Mouse (Mus musculus): ENCODE data around the gene Rccd1.

DNA sequence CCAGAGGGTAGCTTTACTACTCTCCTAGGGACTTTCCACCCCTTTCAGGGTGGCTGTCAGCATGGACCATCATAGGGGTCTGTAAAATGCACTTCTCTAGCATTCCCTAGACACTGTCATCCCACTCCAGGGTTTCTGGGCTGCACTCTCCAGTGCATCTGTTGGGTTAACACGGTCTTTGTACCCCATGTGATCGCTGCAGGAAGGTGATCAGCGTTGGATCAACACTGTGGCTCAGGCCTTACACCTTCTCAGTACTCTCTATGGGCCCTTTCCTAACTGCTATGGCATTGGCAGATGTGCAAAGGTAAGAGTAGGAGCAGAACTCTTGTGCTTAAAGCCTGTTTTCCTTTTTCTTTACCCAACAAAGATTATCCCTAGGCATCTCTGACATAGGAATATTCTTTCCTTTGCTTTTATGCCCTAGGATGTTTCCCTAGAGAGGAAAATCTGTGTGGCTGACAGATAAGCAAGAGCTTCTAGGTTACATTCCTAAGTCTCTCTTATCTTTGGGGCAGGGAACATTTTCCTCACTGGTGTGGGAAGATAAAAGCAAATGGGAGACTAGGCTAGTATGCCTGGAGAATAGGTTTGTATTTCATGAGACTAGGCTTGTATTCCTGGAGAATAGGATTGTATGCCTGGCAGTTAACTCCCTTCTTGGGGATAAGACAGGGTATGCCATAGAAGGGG is 40.9 kb downstream of the Rccd1 start:
- no peak for TF ChIP-seq CTCF (IDR thresholded peaks at IDR 0.05; ENCODE audit: insufficient read depth, low read length)
- no peak for TF ChIP-seq POLR2A (IDR thresholded peaks at IDR 0.05; ENCODE audit: borderline replicate concordance, extremely low read depth, low read depth, low read length)
